Mouse (Mus musculus) layer of hippocampus, adult 2 months (tissue): Measurements from ENCODE around the gene C1qb. TPM values are rescaled to one million over a fixed set of nuclear protein-coding genes. Genes with fewer than 3 reads are reported as not detected.

Source experiments
- DNase-seq, 2 experiments: peaks; one replicate each; pipeline ENCODE4 v3.0.0; 2022; ENCODE audit warnings: low spot score in 2 of 2
- H3K27ac ChIP-seq: fragments of 200-600 bp; 2 replicates; pipeline ENCODE4 v1.8.1; 2022
- H3K4me3 ChIP-seq: fragments of 200-600 bp; 2 replicates; pipeline ENCODE4 v1.8.1; 2022; ENCODE audit warnings: mild to moderate bottlenecking
- CTCF ChIP-seq: fragments of 200-600 bp; conservative IDR thresholded peaks from 2 replicates; pipeline ENCODE4 v1.8.1; 2022; ENCODE audit warnings: antibody characterized with exemption, mild to moderate bottlenecking, moderate library complexity
- long read RNA-seq, 2 experiments: library from polyadenylated mRNA; stranded (forward); transcript quantifications; one replicate each; pipeline ENCODE4 v2.0.0; 2021; ENCODE audit warnings: borderline mapping rate in 2 of 2
- total RNA-seq, 2 experiments: library from RNA; stranded (reverse); gene quantifications; 2 replicates each; pipeline ENCODE4 v1.2.3; 2021

The C1qb gene
- 10 to 100 TPM; 51.1 to 52.0 TPM for total RNA-seq
- long read RNA-seq, experiment 1, transcript C1qb-201 (3 exons, 1,088 nt), result major isoform, 26 of 28 reads
- long read RNA-seq, experiment 1, partial matches to known transcripts, result 2 of 28 reads
- long read RNA-seq, experiment 1, other reads (novel, unspliced or antisense), result 0 of 28 reads
- long read RNA-seq, experiment 2, transcript C1qb-201 (3 exons, 1,088 nt), result major isoform, 58 of 63 reads
- long read RNA-seq, experiment 2, partial matches to known transcripts, result 2 of 63 reads
- long read RNA-seq, experiment 2, other reads (novel, unspliced or antisense), result 3 of 63 reads

- H3K4me3 ChIP-seq, result no peak within 1 kb of the TSS
- no peak for TF ChIP-seq CTCF
- DNase-seq, result no peak
- H3K27ac ChIP-seq, result peak within 1 kb of the TSS; percentile 10; the same call in 1 of the 2 replicates
Measured at GRCm38 (mm10) chr4:136886101-136886500, at the start of gene C1qb. Gene C1qb (minus strand): TSS chr4:136886187.

GRCm38 (mm10) chr4:136934746-136935613, 49.0 kb upstream of the C1qb start:
- Histone ChIP-seq H3K27ac (no peak overlapping the region), H3K4me3 (no peak overlapping the region)
- no peak for TF ChIP-seq CTCF
- no peak for DNase-seq

GRCm38 (mm10) chr4:136930474-136930873, 44.5 kb upstream of the C1qb start:
- no peak for TF ChIP-seq CTCF
- Histone ChIP-seq H3K4me3 (no peak overlapping the region), H3K27ac (no peak overlapping the region)
- DNase-seq, result no peak

- H3K4me3 ChIP-seq, result no peak overlapping the region
- peak in 1 of 2 experiments; percentile 34 for DNase-seq
- TF ChIP-seq CTCF, result peak; percentile 74
- H3K27ac ChIP-seq, result no peak overlapping the region
Measured at GRCm38 (mm10) chr4:136928928-136929327, 42.9 kb upstream of the C1qb start.

- peak in 1 of 2 experiments; percentile 48 for DNase-seq
- no peak overlapping the region for H3K4me3 ChIP-seq
- TF ChIP-seq CTCF, result no peak
- no peak overlapping the region for H3K27ac ChIP-seq
Measured at GRCm38 (mm10) chr4:136925804-136926203, 39.8 kb upstream of the C1qb start.

GRCm38 (mm10) chr4:136924529-136924928, 38.5 kb upstream of the C1qb start:
- no peak for TF ChIP-seq CTCF
- no peak overlapping the region for H3K4me3 ChIP-seq
- peak in 1 of 2 experiments; percentile 27 for DNase-seq
- H3K27ac ChIP-seq, result no peak overlapping the region

- TF ChIP-seq CTCF, result no peak
- peak; percentile 43 to 60 for DNase-seq
- H3K27ac ChIP-seq, result no peak overlapping the region
- no peak overlapping the region for H3K4me3 ChIP-seq
Measured at GRCm38 (mm10) chr4:136919526-136919925, 33.5 kb upstream of the C1qb start.

GRCm38 (mm10) chr4:136918834-136919233, 32.8 kb upstream of the C1qb start:
- no peak for DNase-seq
- Histone ChIP-seq H3K4me3 (no peak overlapping the region), H3K27ac (no peak overlapping the region)
- TF ChIP-seq CTCF, result no peak

- DNase-seq, result no peak
- H3K4me3 ChIP-seq, result no peak overlapping the region
- no peak for TF ChIP-seq CTCF
- H3K27ac ChIP-seq, result no peak overlapping the region
Measured at GRCm38 (mm10) chr4:136917165-136917524, 31.2 kb upstream of the C1qb start.

- DNase-seq, result no peak
- no peak for TF ChIP-seq CTCF
- Histone ChIP-seq H3K27ac (no peak overlapping the region), H3K4me3 (no peak overlapping the region)
Measured at GRCm38 (mm10) chr4:136916359-136917164, 30.6 kb upstream of the C1qb start.

- DNase-seq, result no peak
- TF ChIP-seq CTCF, result no peak
- Histone ChIP-seq H3K27ac (no peak overlapping the region), H3K4me3 (no peak overlapping the region)
Measured at GRCm38 (mm10) chr4:136912841-136913240, 26.9 kb upstream of the C1qb start.

GRCm38 (mm10) chr4:136911804-136912203, 25.8 kb upstream of the C1qb start:
- TF ChIP-seq CTCF, result no peak
- Histone ChIP-seq H3K27ac (no peak overlapping the region), H3K4me3 (no peak overlapping the region)
- peak; percentile 32 to 56 for DNase-seq

- H3K27ac ChIP-seq, result no peak overlapping the region
- no peak for DNase-seq
- no peak for TF ChIP-seq CTCF
- peak overlapping the region; percentile 13; the same call in 1 of the 2 replicates for H3K4me3 ChIP-seq
Measured at GRCm38 (mm10) chr4:136911211-136911646, 25.2 kb upstream of the C1qb start.
